Mouse (Mus musculus) ES-E14 (cell line): ENCODE measurements around the gene Arhgef10l.

ENCODE experiments used
- MAFK ChIP-seq: IDR thresholded peaks from 2 replicates; pipeline ENCODE4 v1.6.1; 2014; ENCODE audit warnings: mild to moderate bottlenecking, low read depth, low read length, inconsistent platforms; ENCODE audit not compliant: insufficient read depth
- ZC3H11A ChIP-seq: IDR thresholded peaks from 2 replicates; pipeline ENCODE4 v1.6.1; 2012; ENCODE audit warnings: low read depth, mild to moderate bottlenecking, inconsistent platforms, low read length, borderline replicate concordance
- ZNF384 ChIP-seq: IDR thresholded peaks from 2 replicates; pipeline ENCODE4 v1.6.1; 2012; ENCODE audit warnings: low read depth, low read length, inconsistent platforms

GRCm38 (mm10) chr4:140549975-140550374 is 115.8 kb downstream of the Arhgef10l start:
- no peak for TF ChIP-seq ZNF384
- no peak for TF ChIP-seq MAFK
- TF ChIP-seq ZC3H11A = no peak
